Mouse (Mus musculus) right cerebral cortex, postnatal 14 days (tissue): Measurements from ENCODE around the gene Zfp64.
"Not testable (repeated sequence)": the region's sequence is repeated elsewhere in the genome, so short reads cannot be mapped to it uniquely, and the experiment has no call there.

Source experiments
- DNase-seq: peaks from one replicate; pipeline ENCODE4 v3.0.0; 2022

Zfp64 gene

GRCm38 (mm10) chr2:168892057-168892456, 63.3 kb downstream of the Zfp64 start:
- no peak for DNase-seq

GRCm38 (mm10) chr2:168884641-168885040, 70.7 kb downstream of the Zfp64 start:
- no peak for DNase-seq

GRCm38 (mm10) chr2:168882997-168883396, 72.4 kb downstream of the Zfp64 start:
- no peak for DNase-seq

- DNase-seq, result no peak
These were observed 73.5 kb downstream of the Zfp64 start for GRCm38 (mm10) chr2:168881927-168882326.

DNA sequence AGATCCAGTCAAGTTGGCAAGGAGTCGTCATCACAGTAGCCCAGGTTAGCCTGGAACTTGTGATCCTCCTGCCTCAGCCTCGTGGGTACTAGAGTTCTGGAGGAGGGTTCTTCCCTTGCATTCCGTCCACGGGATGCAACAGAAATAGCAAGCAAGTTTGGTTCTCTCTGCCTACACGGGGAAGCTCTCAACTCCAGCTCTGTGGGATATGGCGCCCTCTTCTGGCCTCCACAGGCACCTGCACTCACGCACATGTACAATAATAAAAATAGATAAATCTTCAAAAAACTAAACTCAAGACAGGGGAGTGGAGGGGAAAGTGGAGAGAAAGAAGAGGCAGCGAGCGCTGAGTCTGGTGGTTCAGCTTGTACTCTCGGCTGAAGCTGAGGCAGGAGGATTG, 75.8 kb downstream of the Zfp64 start:
- no peak for DNase-seq

- DNase-seq, result no peak
These were observed 76.7 kb downstream of the Zfp64 start for GRCm38 (mm10) chr2:168878708-168879107.

- no peak for DNase-seq
These were observed 77.2 kb downstream of the Zfp64 start for GRCm38 (mm10) chr2:168878158-168878557.

DNA sequence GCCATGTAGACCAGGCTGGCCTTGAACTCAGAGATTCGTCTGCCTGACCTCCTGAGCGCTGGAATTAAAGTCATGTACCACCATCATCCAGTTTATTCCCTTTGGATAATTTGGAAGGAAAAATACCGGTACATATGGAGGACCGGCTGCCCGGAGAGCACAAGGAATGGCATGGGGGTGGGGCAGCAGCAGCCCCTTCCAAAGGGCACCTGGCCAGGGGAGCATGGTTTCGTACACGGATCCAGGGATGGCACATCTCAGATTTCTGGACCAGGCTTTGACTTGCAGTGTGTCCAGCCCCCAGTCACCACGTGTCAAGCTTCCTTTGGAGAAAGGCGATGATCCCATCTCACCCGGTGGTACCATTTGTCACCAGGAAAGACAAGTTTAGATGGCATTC, 78.8 kb downstream of the Zfp64 start:
- DNase-seq, result no peak

- peak; percentile 33 for DNase-seq
These were observed 80.9 kb downstream of the Zfp64 start for GRCm38 (mm10) chr2:168874498-168874897.

DNA sequence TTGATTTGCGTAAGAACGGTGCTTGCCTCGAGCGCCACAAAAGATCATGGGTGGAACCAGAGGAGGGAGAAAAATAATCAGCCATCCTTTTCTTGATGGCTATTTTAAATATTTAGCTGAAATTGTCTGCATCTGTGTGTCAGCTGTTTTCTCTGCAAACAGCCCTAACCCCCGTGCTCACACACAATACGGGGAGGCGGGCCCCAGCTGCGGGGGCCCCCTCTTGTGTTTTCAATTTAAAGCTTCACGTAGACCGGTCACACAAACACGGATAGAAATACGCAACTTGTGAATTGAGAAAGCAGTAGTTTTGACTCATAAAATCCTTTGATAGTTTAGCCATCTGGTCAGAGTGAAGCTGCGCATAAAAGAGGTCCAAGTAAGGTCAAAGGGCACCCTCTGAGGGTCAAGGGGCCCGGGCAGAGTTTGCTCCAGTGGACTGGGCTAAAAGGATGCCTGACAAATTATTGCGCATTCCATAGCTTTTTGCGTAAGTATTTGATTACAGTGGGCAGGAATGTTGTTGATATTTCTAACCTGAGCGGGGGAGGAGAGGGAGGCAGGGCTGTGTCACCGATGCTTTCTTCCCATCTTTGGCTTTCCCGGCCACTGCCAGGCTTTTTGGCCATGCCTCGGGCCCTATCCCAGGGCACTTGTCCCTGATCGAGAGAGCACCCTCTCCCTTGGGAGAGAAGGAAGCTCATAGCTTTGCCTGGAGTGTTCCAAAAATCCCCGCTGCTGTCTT, 83.4 kb downstream of the Zfp64 start:
- DNase-seq, result no peak

GRCm38 (mm10) chr2:168870480-168870879, 84.9 kb downstream of the Zfp64 start:
- DNase-seq, result no peak

- DNase-seq, result no peak
These were observed 88.4 kb downstream of the Zfp64 start for GRCm38 (mm10) chr2:168866942-168867341.

DNA sequence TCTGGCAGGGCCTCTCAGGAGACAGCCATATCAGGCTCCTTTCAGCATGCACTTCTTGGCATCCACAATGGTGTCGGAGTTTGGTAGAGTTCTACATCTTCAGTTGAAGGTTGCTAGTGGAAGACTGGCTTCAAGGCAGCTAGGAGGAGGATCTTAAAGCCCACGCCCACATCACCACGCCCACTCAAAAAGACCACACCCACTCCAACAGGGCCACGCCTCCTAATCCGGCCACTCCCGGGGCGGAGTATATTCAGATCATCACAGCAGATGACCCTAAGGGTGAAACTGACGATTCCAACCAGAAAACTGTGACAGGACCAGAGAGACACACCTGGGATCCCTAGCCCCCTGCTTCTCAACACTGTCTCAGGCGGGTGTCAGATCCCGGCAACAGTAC, 89.0 kb downstream of the Zfp64 start:
- no peak for DNase-seq

DNA sequence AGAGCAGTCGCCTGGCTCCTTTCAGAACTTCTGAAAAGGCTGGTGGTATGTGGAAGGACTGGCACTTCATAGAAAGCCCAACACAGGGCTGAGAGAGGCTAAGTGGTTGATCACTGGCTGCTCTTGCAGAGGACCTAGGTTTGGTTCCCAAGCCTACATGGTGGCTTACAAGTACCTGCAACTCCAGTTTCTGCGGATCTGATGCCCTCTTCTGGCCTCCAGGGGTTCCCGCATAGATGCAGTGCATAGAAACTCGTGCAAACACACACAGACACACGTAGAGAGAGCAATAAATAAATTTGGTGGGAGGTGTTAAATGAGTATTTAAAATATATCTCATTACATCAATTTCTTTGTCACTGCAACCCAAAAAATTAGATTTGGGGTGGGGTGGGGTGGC, 90.5 kb downstream of the Zfp64 start:
- DNase-seq, result no peak

- no peak for DNase-seq
These were observed 92.7 kb downstream of the Zfp64 start for GRCm38 (mm10) chr2:168862694-168863093.

- no peak for DNase-seq
These were observed 94.3 kb downstream of the Zfp64 start for GRCm38 (mm10) chr2:168860922-168861740.

- no peak for DNase-seq
These were observed 95.2 kb downstream of the Zfp64 start for GRCm38 (mm10) chr2:168860032-168860691.

DNA sequence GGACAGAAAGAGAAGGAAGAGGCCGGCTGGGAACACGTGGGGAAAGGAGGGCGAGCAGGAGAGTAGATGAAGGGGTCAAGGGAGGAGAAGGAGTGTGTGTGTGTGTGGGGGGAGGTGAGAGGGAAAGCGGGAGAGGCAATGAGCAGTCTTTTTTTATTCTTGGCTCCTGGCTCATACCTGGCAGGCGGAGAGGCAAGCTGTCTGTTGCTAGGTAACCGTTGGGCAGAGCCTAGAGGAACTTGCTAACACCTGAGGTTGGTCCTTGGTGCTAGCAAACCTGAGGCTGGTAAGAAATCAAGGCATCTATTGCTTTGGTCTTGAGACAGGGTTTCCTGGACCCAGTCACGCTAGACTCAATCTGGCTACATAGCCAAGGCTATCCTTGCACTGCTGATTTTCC, 98.7 kb downstream of the Zfp64 start:
- no peak for DNase-seq

DNA sequence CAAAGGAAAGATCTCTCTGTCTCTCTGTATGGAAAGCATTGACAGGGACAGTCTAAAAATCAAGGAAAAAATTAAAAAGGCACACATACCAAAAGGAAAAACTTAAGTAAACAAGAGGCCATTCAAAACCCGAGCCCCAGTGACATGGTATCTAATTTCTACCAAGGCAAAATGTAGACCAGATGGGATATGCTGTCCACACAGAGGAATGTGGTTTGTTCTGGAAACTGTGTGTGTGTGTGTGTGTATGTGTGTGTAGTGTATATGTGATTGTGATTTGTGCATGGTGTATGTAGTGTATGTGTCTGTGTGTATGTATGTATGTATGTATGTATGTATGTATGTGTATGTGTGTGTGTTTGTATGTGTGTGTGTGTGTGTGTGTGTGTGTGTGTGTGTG, 100.6 kb downstream of the Zfp64 start:
- DNase-seq, result no peak

- DNase-seq, result not testable (repeated sequence)
These were observed 101.5 kb downstream of the Zfp64 start for GRCm38 (mm10) chr2:168853869-168854268.

DNA sequence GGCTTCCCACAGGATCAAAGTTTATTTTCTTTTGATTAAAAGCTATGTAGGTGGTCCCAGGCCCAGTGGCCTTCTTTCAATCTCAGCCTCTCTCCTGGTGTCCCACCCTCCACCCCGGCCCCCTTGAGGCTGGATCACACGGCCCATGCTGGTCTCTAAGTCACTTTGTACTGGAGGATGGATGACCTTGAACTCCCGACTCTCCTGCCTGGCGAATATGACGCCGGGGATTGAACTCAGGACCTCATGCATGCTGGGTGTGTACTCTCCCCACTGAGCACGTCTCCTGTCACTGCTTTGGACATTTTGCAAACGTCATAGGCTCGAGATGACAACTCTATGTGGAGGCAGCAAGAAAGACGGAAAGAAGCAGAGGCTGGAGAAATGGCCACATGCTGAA, 103.8 kb downstream of the Zfp64 start:
- DNase-seq, result no peak

DNA sequence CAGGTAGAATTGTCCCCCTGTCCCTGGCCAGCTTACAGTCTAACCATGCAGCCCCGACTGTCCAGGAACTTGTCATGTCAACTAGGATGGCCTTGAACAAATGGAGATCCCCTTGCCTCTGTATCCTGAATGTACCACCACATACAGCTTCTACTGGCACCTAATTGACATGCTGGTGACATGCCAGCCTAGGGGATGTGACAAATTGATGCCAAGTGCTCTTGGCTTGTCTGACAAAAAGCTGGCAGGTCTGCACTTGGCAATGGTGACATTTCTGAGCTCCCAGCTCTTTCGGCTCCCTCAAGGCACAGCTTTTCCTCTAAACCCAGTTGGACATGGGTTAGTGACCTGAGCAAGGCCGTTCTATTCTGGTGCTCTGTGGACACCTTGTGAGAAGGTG, 106.8 kb downstream of the Zfp64 start:
- no peak for DNase-seq

DNA sequence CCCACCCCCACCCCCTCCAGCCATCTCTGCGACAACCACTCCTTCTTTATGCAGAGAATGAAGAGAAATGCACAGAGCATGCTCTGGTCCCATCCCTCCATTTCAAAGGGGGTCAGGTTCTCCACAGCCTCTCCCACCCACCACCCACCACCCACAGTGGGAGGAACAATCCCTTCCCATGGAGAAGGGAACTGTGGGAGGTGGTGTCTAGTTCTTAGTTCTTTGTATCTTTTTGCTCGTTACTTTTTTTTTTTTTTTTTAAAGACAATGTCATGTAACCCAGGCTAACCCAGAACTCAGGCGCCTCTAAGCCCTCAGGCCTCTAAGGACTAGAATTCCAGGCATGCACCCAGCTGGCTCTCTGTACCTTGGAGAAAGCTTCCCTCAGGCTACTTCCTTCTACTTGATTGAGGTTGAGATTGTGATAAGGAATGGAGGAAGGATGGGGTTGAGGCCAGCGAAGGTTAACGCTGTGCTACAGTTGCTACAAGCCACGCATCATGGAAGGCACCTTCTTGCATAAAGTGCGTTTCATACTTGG, 109.1 kb downstream of the Zfp64 start:
- DNase-seq, result no peak
